Mouse (Mus musculus): ENCODE data around the gene Ormdl3. TPM values are rescaled to one million over a fixed set of nuclear protein-coding genes. Genes with fewer than 3 reads are reported as not detected.

The Ormdl3 gene
- polyA plus RNA-seq, 1 experiment from 2014 or later: 9.6 TPM

- peak overlapping the region; percentile 34 for H3K9ac ChIP-seq (ENCODE audit: low read depth, low read length)
- H3K4me1 ChIP-seq (ENCODE audit: control insufficient read depth, insufficient read depth, low read length): peaks cover 80% of the 10 kb centered on the region
- peaks cover 7% of the 10 kb centered on the region for H3K36me3 ChIP-seq (ENCODE audit: control insufficient read depth, insufficient read depth, low read length)
- 95% methylated on average over 6 of the region's 6 CpGs for WGBS (ENCODE audit: insufficient replicate concordance)
- H3K9me3 ChIP-seq (replicated peaks; ENCODE audit: control insufficient read depth, low read length): no peaks in the 10 kb centered on the region
- no peaks in the 10 kb centered on the region for H3K27me3 ChIP-seq (ENCODE audit: control insufficient read depth, insufficient read depth, low read length)
- H3K4me3 ChIP-seq (ENCODE audit: low read depth, low read length): no peak overlapping the region
- no peak for ATAC-seq (replicated peaks; ENCODE audit: insufficient number of reproducible peaks, low FRiP score, low TSS enrichment)
- H3K4me2 ChIP-seq: peak overlapping the region; percentile 81
- H3K27ac ChIP-seq (ENCODE audit: low read depth, low read length): no peak overlapping the region
Measured at GRCm38 (mm10) chr11:98584629-98585177, 2.5 kb downstream of the Ormdl3 start.

- 35% methylated on average over 1 of the region's 1 CpGs for WGBS (ENCODE audit: insufficient replicate concordance)
- Histone ChIP-seq H3K4me1 (ENCODE audit: control insufficient read depth, insufficient read depth, low read length) (peaks cover 80% of the 10 kb centered on the region), H3K27ac (ENCODE audit: low read depth, low read length) (peak overlapping the region; percentile 22; the same call in 1 of the 2 replicates), H3K36me3 (ENCODE audit: control insufficient read depth, insufficient read depth, low read length) (peaks cover 7% of the 10 kb centered on the region), H3K4me3 (ENCODE audit: low read depth, low read length) (0 out of 2 replicates have a peak overlapping the region, but pooled peaks have one; percentile 3), H3K9me3 (replicated peaks; ENCODE audit: control insufficient read depth, low read length) (no peaks in the 10 kb centered on the region), H3K9ac (ENCODE audit: low read depth, low read length) (peak overlapping the region; percentile 34; the same call in 1 of the 2 replicates), H3K27me3 (ENCODE audit: control insufficient read depth, insufficient read depth, low read length) (no peaks in the 10 kb centered on the region), H3K4me2 (peak overlapping the region; percentile 81)
- no peak for ATAC-seq (replicated peaks; ENCODE audit: insufficient number of reproducible peaks, low FRiP score, low TSS enrichment)
Measured at GRCm38 (mm10) chr11:98584146-98584545, 3.0 kb downstream of the Ormdl3 start.

- H3K36me3 ChIP-seq (ENCODE audit: control insufficient read depth, insufficient read depth, low read length): peaks cover 7% of the 10 kb centered on the region
- H3K27me3 ChIP-seq (ENCODE audit: control insufficient read depth, insufficient read depth, low read length): no peaks in the 10 kb centered on the region
- peak overlapping the region; percentile 89 for H3K27ac ChIP-seq (ENCODE audit: low read depth, low read length)
- H3K4me2 ChIP-seq: peak overlapping the region; percentile 81
- WGBS (ENCODE audit: insufficient replicate concordance): 26% methylated on average over 3 of the region's 3 CpGs
- H3K4me1 ChIP-seq (ENCODE audit: control insufficient read depth, insufficient read depth, low read length): peaks cover 74% of the 10 kb centered on the region
- H3K9ac ChIP-seq (ENCODE audit: low read depth, low read length): peak overlapping the region; percentile 49
- no peaks in the 10 kb centered on the region for H3K9me3 ChIP-seq (replicated peaks; ENCODE audit: control insufficient read depth, low read length)
- no peak overlapping the region for H3K4me3 ChIP-seq (ENCODE audit: low read depth, low read length)
- ATAC-seq (replicated peaks; ENCODE audit: insufficient number of reproducible peaks, low FRiP score, low TSS enrichment): no peak
Measured at GRCm38 (mm10) chr11:98583571-98583970, 3.6 kb downstream of the Ormdl3 start.

GRCm38 (mm10) chr11:98583265-98583552, 4.0 kb downstream of the Ormdl3 start:
- Histone ChIP-seq H3K4me2 (peak overlapping the region; percentile 47), H3K4me1 (ENCODE audit: control insufficient read depth, insufficient read depth, low read length) (peaks cover 71% of the 10 kb centered on the region), H3K9me3 (replicated peaks; ENCODE audit: control insufficient read depth, low read length) (no peaks in the 10 kb centered on the region), H3K27me3 (ENCODE audit: control insufficient read depth, insufficient read depth, low read length) (no peaks in the 10 kb centered on the region), H3K4me3 (ENCODE audit: low read depth, low read length) (no peak overlapping the region), H3K27ac (ENCODE audit: low read depth, low read length) (peak overlapping the region; percentile 89), H3K9ac (ENCODE audit: low read depth, low read length) (peak overlapping the region; percentile 49), H3K36me3 (ENCODE audit: control insufficient read depth, insufficient read depth, low read length) (peaks cover 7% of the 10 kb centered on the region)
- ATAC-seq (replicated peaks; ENCODE audit: insufficient number of reproducible peaks, low FRiP score, low TSS enrichment): peak; percentile 56; the same call in 1 of the 2 replicates
- 76% methylated on average over 3 of the region's 3 CpGs for WGBS (ENCODE audit: insufficient replicate concordance)

GRCm38 (mm10) chr11:98582551-98583264, 4.5 kb downstream of the Ormdl3 start:
- H3K27ac ChIP-seq (ENCODE audit: low read depth, low read length): peak overlapping the region; percentile 89
- peaks cover 7% of the 10 kb centered on the region for H3K36me3 ChIP-seq (ENCODE audit: control insufficient read depth, insufficient read depth, low read length)
- peak overlapping the region; percentile 47 for H3K4me2 ChIP-seq
- H3K9me3 ChIP-seq (replicated peaks; ENCODE audit: control insufficient read depth, low read length): no peaks in the 10 kb centered on the region
- 0 out of 2 replicates have a peak, but pooled peaks have one; percentile 35 for ATAC-seq (replicated peaks; ENCODE audit: insufficient number of reproducible peaks, low FRiP score, low TSS enrichment)
- H3K4me3 ChIP-seq (ENCODE audit: low read depth, low read length): peak overlapping the region; percentile 18; the same call in 1 of the 2 replicates
- WGBS (ENCODE audit: insufficient replicate concordance): 68% methylated on average over 12 of the region's 12 CpGs
- peak overlapping the region; percentile 49; the same call in 1 of the 2 replicates for H3K9ac ChIP-seq (ENCODE audit: low read depth, low read length)
- peaks cover 66% of the 10 kb centered on the region for H3K4me1 ChIP-seq (ENCODE audit: control insufficient read depth, insufficient read depth, low read length)
- no peaks in the 10 kb centered on the region for H3K27me3 ChIP-seq (ENCODE audit: control insufficient read depth, insufficient read depth, low read length)

- WGBS (ENCODE audit: insufficient replicate concordance): 63% methylated on average over 8 of the region's 8 CpGs
- no peak for ATAC-seq (replicated peaks; ENCODE audit: insufficient number of reproducible peaks, low FRiP score, low TSS enrichment)
- peak overlapping the region; percentile 47 for H3K4me2 ChIP-seq
- H3K36me3 ChIP-seq (ENCODE audit: control insufficient read depth, insufficient read depth, low read length): peaks cover 7% of the 10 kb centered on the region
- H3K4me1 ChIP-seq (ENCODE audit: control insufficient read depth, insufficient read depth, low read length): peaks cover 62% of the 10 kb centered on the region
- H3K9me3 ChIP-seq (replicated peaks; ENCODE audit: control insufficient read depth, low read length): no peaks in the 10 kb centered on the region
- H3K4me3 ChIP-seq (ENCODE audit: low read depth, low read length): peak overlapping the region; percentile 18
- H3K9ac ChIP-seq (ENCODE audit: low read depth, low read length): peak overlapping the region; percentile 28; the same call in 1 of the 2 replicates
- H3K27ac ChIP-seq (ENCODE audit: low read depth, low read length): peak overlapping the region; percentile 89
- no peaks in the 10 kb centered on the region for H3K27me3 ChIP-seq (ENCODE audit: control insufficient read depth, insufficient read depth, low read length)
Measured at GRCm38 (mm10) chr11:98582030-98582388, 5.2 kb downstream of the Ormdl3 start.

GRCm38 (mm10) chr11:98581286-98582029, 5.7 kb downstream of the Ormdl3 start:
- peaks cover 7% of the 10 kb centered on the region for H3K36me3 ChIP-seq (ENCODE audit: control insufficient read depth, insufficient read depth, low read length)
- H3K4me2 ChIP-seq: peak overlapping the region; percentile 47
- WGBS (ENCODE audit: insufficient replicate concordance): 52% methylated on average over 17 of the region's 17 CpGs
- H3K4me1 ChIP-seq (ENCODE audit: control insufficient read depth, insufficient read depth, low read length): peaks cover 62% of the 10 kb centered on the region
- H3K27ac ChIP-seq (ENCODE audit: low read depth, low read length): peak overlapping the region; percentile 89
- H3K27me3 ChIP-seq (ENCODE audit: control insufficient read depth, insufficient read depth, low read length): no peaks in the 10 kb centered on the region
- H3K4me3 ChIP-seq (ENCODE audit: low read depth, low read length): peak overlapping the region; percentile 18
- ATAC-seq (replicated peaks; ENCODE audit: insufficient number of reproducible peaks, low FRiP score, low TSS enrichment): no peak
- H3K9ac ChIP-seq (ENCODE audit: low read depth, low read length): peak overlapping the region; percentile 49; the same call in 1 of the 2 replicates
- no peaks in the 10 kb centered on the region for H3K9me3 ChIP-seq (replicated peaks; ENCODE audit: control insufficient read depth, low read length)

GRCm38 (mm10) chr11:98580301-98581121, 6.7 kb downstream of the Ormdl3 start:
- peak overlapping the region; percentile 49 for H3K9ac ChIP-seq (ENCODE audit: low read depth, low read length)
- WGBS (ENCODE audit: insufficient replicate concordance): 34% methylated on average over 16 of the region's 16 CpGs

More at GRCm38 (mm10) chr11:98580301-98581121, 6.7 kb downstream of the Ormdl3 start:
- Histone ChIP-seq H3K27ac (ENCODE audit: low read depth, low read length) (peak overlapping the region; percentile 89), H3K4me2 (peak overlapping the region; percentile 47), H3K4me3 (ENCODE audit: low read depth, low read length) (peak overlapping the region; percentile 18), H3K36me3 (ENCODE audit: control insufficient read depth, insufficient read depth, low read length) (peaks cover 7% of the 10 kb centered on the region), H3K9me3 (replicated peaks; ENCODE audit: control insufficient read depth, low read length) (no peaks in the 10 kb centered on the region), H3K27me3 (ENCODE audit: control insufficient read depth, insufficient read depth, low read length) (no peaks in the 10 kb centered on the region), H3K4me1 (ENCODE audit: control insufficient read depth, insufficient read depth, low read length) (peaks cover 56% of the 10 kb centered on the region)
- ATAC-seq (replicated peaks; ENCODE audit: insufficient number of reproducible peaks, low FRiP score, low TSS enrichment): peak; percentile 73

All from heart, embryonic 11.5 days (tissue).